Mouse (Mus musculus) thymus, adult 2 months (tissue): ENCODE data around the gene Plxna4. TPM values are rescaled to one million over a fixed set of nuclear protein-coding genes. Genes with fewer than 3 reads are reported as not detected.

Experiments used
- DNase-seq: peaks from one replicate; pipeline ENCODE4 v3.0.0; 2021
- H3K27ac ChIP-seq: fragments of 200-500 bp; 2 replicates; pipeline ENCODE4 v1.5.1; 2012; ENCODE audit warnings: low read length, control low read depth; ENCODE audit not compliant: control insufficient read depth, insufficient read depth
- H3K27me3 ChIP-seq: fragments of 200-500 bp; 2 replicates; pipeline ENCODE4 v1.6.1; 2012; ENCODE audit warnings: mild to moderate bottlenecking, low read length, moderate library complexity, mixed read lengths; ENCODE audit not compliant: control insufficient read depth, insufficient read depth
- H3K36me3 ChIP-seq: fragments of 200-500 bp; 2 replicates; pipeline ENCODE4 v1.6.1; 2012; ENCODE audit warnings: mild to moderate bottlenecking, low read length, moderate library complexity; ENCODE audit not compliant: control insufficient read depth, insufficient read depth
- H3K4me1 ChIP-seq: fragments of 200-500 bp; replicated peaks from 2 replicates; pipeline ENCODE4 v1.6.1; 2012; ENCODE audit warnings: low read length; ENCODE audit not compliant: control insufficient read depth, insufficient read depth
- H3K4me3 ChIP-seq: fragments of 200-500 bp; 2 replicates; pipeline ENCODE4 v1.5.1; 2012; ENCODE audit warnings: mild to moderate bottlenecking, low read length, control low read depth, moderate library complexity; ENCODE audit not compliant: control insufficient read depth, insufficient read depth
- CTCF ChIP-seq: fragments of 200-500 bp; IDR thresholded peaks from 2 replicates; pipeline ENCODE4 v1.5.1; 2012; ENCODE audit warnings: mild to moderate bottlenecking, control low read depth, low read length, moderate library complexity, borderline replicate concordance; ENCODE audit not compliant: control insufficient read depth, poor library complexity, insufficient read depth; ENCODE audit errors: extremely low read depth
- POLR2A ChIP-seq: fragments of 200-500 bp; IDR thresholded peaks from 2 replicates; pipeline ENCODE4 v1.6.1; 2012; ENCODE audit warnings: mild to moderate bottlenecking, low read length, control low read depth, moderate library complexity; ENCODE audit not compliant: control insufficient read depth, poor library complexity, insufficient read depth; ENCODE audit errors: extremely low read depth
- WGBS: fragments of 180-500 bp; shearing (Covaris S2); methylation state at CpG from one replicate; pipeline ENCODE4 v1.1.7; 2018; 5-methylcytosine and 5-hydroxymethylcytosine counted together
- polyA plus RNA-seq: library from polyadenylated mRNA; depleted of rRNA; stranded (reverse); fragments of >200 nt; gene quantifications from 2 replicates; pipeline ENCODE4 v1.2.3, GENCODE M21; 2012

The Plxna4 gene
- polyA plus RNA-seq, 1 experiment: 0.66 TPM

- H3K27ac ChIP-seq: no peak overlapping the region
- H3K4me1 ChIP-seq: no peaks in the 10 kb centered on the region
- 73% methylated on average over 4 of the region's 4 CpGs for WGBS
Observed at GRCm38 (mm10) chr6:32368408-32368807, 219.6 kb downstream of the Plxna4 start.

GRCm38 (mm10) chr6:32364933-32365332 lies 223.1 kb downstream of the Plxna4 start:
- no peak overlapping the region for H3K27ac ChIP-seq
- no peaks in the 10 kb centered on the region for H3K36me3 ChIP-seq
- no peaks in the 10 kb centered on the region for H3K27me3 ChIP-seq
- no peak for DNase-seq
- 88% methylated on average over 5 of the region's 5 CpGs for WGBS
- H3K4me1 ChIP-seq: no peaks in the 10 kb centered on the region
- no peak overlapping the region for H3K4me3 ChIP-seq
- TF ChIP-seq POLR2A (no peak), CTCF (no peak)

More at GRCm38 (mm10) chr6:32368408-32368807, 219.6 kb downstream of the Plxna4 start:
- H3K27me3 ChIP-seq: no peaks in the 10 kb centered on the region
- no peak overlapping the region for H3K4me3 ChIP-seq
- TF ChIP-seq CTCF (no peak), POLR2A (no peak)
- no peak for DNase-seq
- no peaks in the 10 kb centered on the region for H3K36me3 ChIP-seq

GRCm38 (mm10) chr6:32363489-32364068 lies 224.4 kb downstream of the Plxna4 start:
- no peak for TF ChIP-seq POLR2A
- no peak for TF ChIP-seq CTCF
- no peaks in the 10 kb centered on the region for H3K36me3 ChIP-seq
- no peak overlapping the region for H3K4me3 ChIP-seq
- no peaks in the 10 kb centered on the region for H3K4me1 ChIP-seq
- no peak overlapping the region for H3K27ac ChIP-seq
- 86% methylated on average over 7 of the region's 7 CpGs for WGBS
- DNase-seq: no peak
- H3K27me3 ChIP-seq: no peaks in the 10 kb centered on the region

GRCm38 (mm10) chr6:32362421-32362820 lies 225.6 kb downstream of the Plxna4 start:
- H3K27me3 ChIP-seq: no peaks in the 10 kb centered on the region
- no peak for TF ChIP-seq POLR2A
- no peak for TF ChIP-seq CTCF
- DNase-seq: no peak
- H3K4me1 ChIP-seq: no peaks in the 10 kb centered on the region
- H3K4me3 ChIP-seq: no peak overlapping the region
- no peak overlapping the region for H3K27ac ChIP-seq
- H3K36me3 ChIP-seq: no peaks in the 10 kb centered on the region
- 95% methylated on average over 4 of the region's 4 CpGs for WGBS

GRCm38 (mm10) chr6:32359675-32360074 lies 228.3 kb downstream of the Plxna4 start:
- no peak overlapping the region for H3K4me3 ChIP-seq
- no peak for TF ChIP-seq POLR2A
- TF ChIP-seq CTCF: no peak
- H3K27ac ChIP-seq: no peak overlapping the region

GRCm38 (mm10) chr6:32357497-32357896 lies 230.5 kb downstream of the Plxna4 start:
- Histone ChIP-seq H3K4me3 (no peak overlapping the region), H3K27me3 (no peaks in the 10 kb centered on the region), H3K36me3 (no peaks in the 10 kb centered on the region), H3K27ac (no peak overlapping the region), H3K4me1 (no peaks in the 10 kb centered on the region)
- TF ChIP-seq POLR2A (no peak), CTCF (no peak)
- 88% methylated on average over 5 of the region's 5 CpGs for WGBS
- no peak for DNase-seq

More at GRCm38 (mm10) chr6:32359675-32360074, 228.3 kb downstream of the Plxna4 start:
- 83% methylated on average over 3 of the region's 3 CpGs for WGBS
- no peak for DNase-seq
- Histone ChIP-seq H3K36me3 (no peaks in the 10 kb centered on the region), H3K4me1 (no peaks in the 10 kb centered on the region), H3K27me3 (no peaks in the 10 kb centered on the region)

GRCm38 (mm10) chr6:32355559-32355958 lies 232.4 kb downstream of the Plxna4 start:
- 80% methylated on average over 4 of the region's 4 CpGs for WGBS
- Histone ChIP-seq H3K4me3 (no peak overlapping the region), H3K27ac (no peak overlapping the region), H3K36me3 (no peaks in the 10 kb centered on the region), H3K27me3 (no peaks in the 10 kb centered on the region), H3K4me1 (no peaks in the 10 kb centered on the region)
- no peak for DNase-seq
- TF ChIP-seq POLR2A (no peak), CTCF (no peak)
